Mouse (Mus musculus): ENCODE results near the gene Vax2.
A peak's percentile ranks its signal among the peaks of the same experiment; 100 is the strongest.

The Vax2 gene

GRCm38 (mm10) chr6:83711067-83711675 lies at the start of gene Vax2:
Gene Vax2 (plus strand): TSS chr6:83711264.
- peak; percentile 68 for DNase-seq (ENCODE audit: low read depth, low spot score)

- no peak for DNase-seq (ENCODE audit: low read depth, low spot score)
Observed at GRCm38 (mm10) chr6:83665009-83665408, 46.1 kb upstream of the Vax2 start.

DNA sequence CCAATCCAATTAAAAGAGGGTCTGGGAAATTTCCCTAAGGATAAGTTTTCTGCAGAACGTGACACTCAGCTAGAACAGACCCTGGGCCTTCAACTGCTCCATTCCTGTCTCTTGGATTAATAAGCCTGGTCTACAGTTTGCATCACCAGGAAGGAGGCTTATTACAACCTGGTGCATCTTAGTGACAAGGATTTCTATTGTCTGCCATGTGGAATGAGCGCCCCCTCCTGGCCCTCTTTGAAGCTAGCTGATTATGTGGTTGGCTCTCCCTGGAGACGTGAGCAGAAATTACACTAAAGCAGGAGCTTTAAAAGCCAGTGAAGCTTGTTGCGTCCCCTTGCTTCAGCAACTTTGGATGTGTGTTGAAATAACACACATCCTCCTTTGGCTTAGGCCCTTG lies 37.7 kb upstream of the Vax2 start:
- peak; percentile 59 for DNase-seq (ENCODE audit: low read depth, low spot score)

DNA sequence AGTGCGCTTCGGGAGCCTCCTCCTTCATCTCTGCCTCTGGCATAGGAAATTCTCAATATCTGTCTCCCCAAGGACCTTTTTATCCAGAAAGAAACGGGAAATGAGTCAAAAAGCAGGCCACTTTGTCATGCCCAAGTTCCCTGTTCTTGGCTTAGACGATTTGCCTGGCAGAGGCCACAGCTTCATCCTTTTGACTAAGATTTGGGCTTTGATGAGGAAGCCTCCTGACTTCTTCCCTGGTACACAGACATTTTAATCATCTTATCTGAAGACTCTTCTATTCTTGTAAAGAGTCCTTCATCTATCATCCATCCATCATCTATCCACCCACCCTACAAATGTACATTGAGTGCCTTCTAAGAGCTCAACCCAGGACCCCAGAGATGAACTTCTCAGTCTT lies 33.3 kb upstream of the Vax2 start, which contains the start of gene Cd207:
Gene Cd207, minus strand, starts transcription at position 101 of the 400 bp plus-strand sequence.
- no peak for DNase-seq (ENCODE audit: low read depth, low spot score)

- no peak for DNase-seq (ENCODE audit: low read depth, low spot score)
Observed at GRCm38 (mm10) chr6:83689374-83689773, 21.7 kb upstream of the Vax2 start.

GRCm38 (mm10) chr6:83690277-83690676 lies 20.8 kb upstream of the Vax2 start:
- no peak for DNase-seq (ENCODE audit: low read depth, low spot score)

DNA sequence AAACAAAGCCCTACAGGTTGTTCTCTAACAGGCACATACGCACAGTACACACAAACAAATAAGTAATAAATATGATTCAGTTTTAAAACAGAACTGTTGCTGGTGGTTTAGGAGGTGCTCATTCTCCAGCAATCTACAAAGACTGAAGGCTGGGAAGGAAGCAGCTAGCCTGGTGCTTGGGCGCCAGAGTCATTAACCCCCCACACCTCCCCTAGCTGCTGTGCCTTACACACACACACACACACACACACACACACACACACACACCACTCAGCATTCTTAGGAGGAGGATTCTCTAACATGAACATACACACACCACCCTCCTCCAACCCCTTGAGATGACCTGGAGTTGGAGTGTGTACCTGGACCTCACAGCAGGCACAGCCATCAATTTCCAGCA lies 20.1 kb upstream of the Vax2 start:
- no peak for DNase-seq (ENCODE audit: low read depth, low spot score)

- DNase-seq (ENCODE audit: low read depth, low spot score): no peak
Observed at GRCm38 (mm10) chr6:83692962-83693361, 18.1 kb upstream of the Vax2 start.

- DNase-seq (ENCODE audit: low read depth, low spot score): peak; percentile 56
Observed at GRCm38 (mm10) chr6:83693835-83694234, 17.2 kb upstream of the Vax2 start.

- no peak for DNase-seq (ENCODE audit: low read depth, low spot score)
Observed at GRCm38 (mm10) chr6:83695731-83696130, 15.3 kb upstream of the Vax2 start.

- DNase-seq (ENCODE audit: low read depth, low spot score): no peak
Observed at GRCm38 (mm10) chr6:83696684-83697083, 14.4 kb upstream of the Vax2 start.

DNA sequence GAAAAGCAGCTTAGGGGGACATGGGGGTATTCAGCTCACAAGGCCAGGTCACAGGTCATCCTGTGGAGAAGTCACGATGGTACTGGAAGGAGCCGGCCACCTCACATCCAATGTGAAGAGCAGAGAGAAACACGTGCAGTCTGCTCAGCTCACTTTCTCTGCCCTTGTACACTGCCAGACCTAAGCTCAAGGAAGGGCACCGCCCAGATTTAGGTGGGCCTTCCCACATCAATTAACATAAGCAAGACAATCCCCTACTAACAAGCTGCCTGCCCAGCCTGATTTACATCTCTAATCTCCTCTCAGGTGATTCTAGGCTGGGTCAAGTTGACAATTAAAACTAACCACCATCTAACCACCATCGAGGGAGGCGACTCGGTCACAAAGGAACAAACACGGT lies 13.1 kb upstream of the Vax2 start:
- no peak for DNase-seq (ENCODE audit: low read depth, low spot score)

DNA sequence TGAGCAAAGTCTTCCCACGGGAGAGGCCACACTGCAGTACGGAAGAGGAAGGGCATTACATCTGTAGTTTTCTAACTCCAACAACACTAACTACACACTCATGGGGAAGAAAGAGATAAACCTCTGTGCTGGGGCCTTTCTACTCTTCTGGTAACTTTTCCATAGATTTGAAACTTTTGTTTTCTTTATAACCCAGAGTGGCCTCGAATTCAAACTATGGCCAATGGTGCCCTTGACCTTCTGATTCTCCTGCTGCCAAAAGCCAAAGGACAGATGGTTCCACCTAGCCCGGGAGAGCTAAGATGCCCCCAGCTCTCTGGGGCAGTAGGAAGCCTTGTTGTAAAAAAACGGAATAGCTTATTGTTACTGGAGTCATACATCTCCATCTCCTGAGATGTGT lies 11.1 kb upstream of the Vax2 start:
- no peak for DNase-seq (ENCODE audit: low read depth, low spot score)

DNA sequence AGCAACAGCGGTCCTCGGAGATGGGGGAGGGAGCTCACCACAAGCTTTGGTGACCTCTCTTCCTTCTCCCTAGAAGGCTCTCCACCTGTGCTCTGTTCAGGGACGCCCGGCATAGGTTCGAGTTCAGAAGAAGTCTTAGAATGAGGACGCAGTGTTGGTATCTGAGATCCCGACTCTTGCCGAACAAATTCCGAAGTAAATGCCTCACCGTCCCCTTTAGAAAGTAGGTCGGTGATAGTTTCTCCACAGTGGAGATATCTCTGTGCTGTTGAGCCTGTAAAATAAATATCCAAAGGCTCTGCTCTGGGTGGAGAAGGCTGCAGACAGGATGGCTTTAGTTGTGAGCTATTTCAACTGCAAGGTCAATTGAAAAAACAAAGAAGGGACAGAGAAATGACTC lies 10.1 kb upstream of the Vax2 start:
- no peak for DNase-seq (ENCODE audit: low read depth, low spot score)

- DNase-seq (ENCODE audit: low read depth, low spot score): no peak
Observed at GRCm38 (mm10) chr6:83702146-83702999, 8.7 kb upstream of the Vax2 start.

GRCm38 (mm10) chr6:83703000-83703721 lies 7.9 kb upstream of the Vax2 start:
- no peak for DNase-seq (ENCODE audit: low read depth, low spot score)

- no peak for DNase-seq (ENCODE audit: low read depth, low spot score)
Observed at GRCm38 (mm10) chr6:83703722-83704078, 7.4 kb upstream of the Vax2 start.

- DNase-seq (ENCODE audit: low read depth, low spot score): no peak
Observed at GRCm38 (mm10) chr6:83704294-83704693, 6.8 kb upstream of the Vax2 start.

DNA sequence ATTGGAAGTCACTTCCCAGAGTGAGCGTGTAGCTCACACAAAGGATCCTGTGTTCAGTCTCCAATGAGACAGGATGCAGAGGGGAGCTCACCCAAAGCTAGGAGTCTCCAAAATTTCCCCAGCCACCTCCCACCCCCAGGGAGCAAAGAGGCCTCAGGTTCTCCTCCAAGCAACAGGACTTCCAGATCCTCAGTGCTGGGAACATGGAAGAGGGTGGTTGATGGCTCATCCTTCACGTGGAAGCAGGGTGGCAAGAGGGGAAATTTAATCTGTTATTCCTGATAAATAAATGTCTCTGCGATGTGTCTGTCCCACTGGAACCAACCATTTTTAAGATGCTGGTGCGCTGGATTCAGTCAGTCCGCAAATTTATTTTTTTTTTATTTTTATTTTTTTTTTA lies 6.4 kb upstream of the Vax2 start:
- DNase-seq (ENCODE audit: low read depth, low spot score): no peak

DNA sequence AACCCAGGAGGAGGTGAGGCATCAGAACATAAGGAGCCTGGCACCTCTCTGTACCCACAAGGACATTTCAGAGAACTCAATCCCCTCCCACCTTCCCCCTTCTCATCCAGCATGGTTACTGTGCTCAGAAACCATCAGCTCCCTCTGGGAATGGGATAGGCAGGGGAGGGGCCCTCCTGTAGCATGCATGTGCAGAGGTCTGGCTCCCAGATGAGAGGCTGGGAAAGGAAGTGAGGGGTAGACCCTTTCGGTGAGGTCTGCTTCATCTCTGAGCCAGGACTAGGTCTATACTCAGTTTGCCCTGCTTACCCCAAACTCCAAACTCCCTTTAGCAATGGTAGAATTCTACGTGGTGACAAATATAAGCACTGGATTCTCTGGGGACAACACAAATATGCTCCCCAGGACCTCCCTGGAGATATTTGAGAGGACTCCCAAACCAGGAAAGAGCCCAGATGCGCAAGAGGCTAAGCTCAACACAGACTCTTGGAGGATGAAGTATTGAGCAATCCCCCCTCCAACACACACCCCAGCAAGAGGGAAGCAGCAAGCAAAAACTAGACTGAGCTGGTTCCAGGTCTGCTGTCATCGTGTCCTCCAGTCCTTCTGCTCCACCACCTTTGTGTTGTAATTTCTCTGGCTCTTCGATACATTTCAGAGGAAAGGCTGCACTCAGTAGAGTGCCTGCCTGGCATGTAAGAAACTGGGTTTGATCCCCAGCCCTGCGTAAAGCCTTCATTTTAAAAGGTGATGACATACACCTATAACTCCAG lies 3.1 kb upstream of the Vax2 start:
- no peak for DNase-seq (ENCODE audit: low read depth, low spot score)

- DNase-seq (ENCODE audit: low read depth, low spot score): no peak
Observed at GRCm38 (mm10) chr6:83710361-83711066, 550 bp upstream of the Vax2 start.
